Mouse (Mus musculus) MEL (cell line): Measurements from ENCODE around the gene D10Wsu102e. TPM values are rescaled to one million over a fixed set of nuclear protein-coding genes. Genes with fewer than 3 reads are reported as not detected.

Experiments
- DNase-seq: peaks from one replicate; pipeline ENCODE4 v3.0.0; 2011; ENCODE audit warnings: low read depth, low spot score
- H3K27ac ChIP-seq: 2 replicates; pipeline ENCODE4 v1.5.1; 2012; ENCODE audit warnings: low read depth, mild to moderate bottlenecking, control low read depth, low read length, moderate library complexity; ENCODE audit not compliant: control insufficient read depth
- H3K27me3 ChIP-seq, 2 experiments: fragments of 150-350 bp in 1 of 2; sonication (generic) in 1 of 2; 2 replicates each; pipeline ENCODE4 v1.6.1; 2012; ENCODE audit warnings: low read length in 2 of 2, mild to moderate bottlenecking in 2 of 2, improper control_type of control experiment in 1 of 2, moderate library complexity in 1 of 2; ENCODE audit not compliant: insufficient read depth in 2 of 2, control insufficient read depth in 1 of 2
- H3K36me3 ChIP-seq, 2 experiments: 2 replicates each; pipeline ENCODE4 v1.6.1; 2012 to 2014; ENCODE audit warnings: low read length in 2 of 2, improper control_type of control experiment in 1 of 2, inconsistent platforms in 1 of 2, mild to moderate bottlenecking in 1 of 2; ENCODE audit not compliant: insufficient read depth in 2 of 2, control insufficient read depth in 1 of 2
- H3K4me1 ChIP-seq, 2 experiments: fragments of 150-350 bp in 1 of 2; sonication (generic) in 1 of 2; 2 replicates each; pipeline ENCODE4 v1.6.1; 2012; ENCODE audit warnings: low read length in 2 of 2, improper control_type of control experiment in 1 of 2, mild to moderate bottlenecking in 1 of 2; ENCODE audit not compliant: insufficient read depth in 2 of 2, control insufficient read depth in 1 of 2
- H3K4me3 ChIP-seq, 2 experiments: fragments of 150-350 bp in 1 of 2; sonication (generic) in 1 of 2; 2 replicates each; pipeline ENCODE4 v1.5.1; 2012; ENCODE audit warnings: low read depth in 2 of 2, low read length in 2 of 2, mild to moderate bottlenecking in 2 of 2, moderate library complexity in 2 of 2, control low read depth in 1 of 2, improper control_type of control experiment in 1 of 2; ENCODE audit not compliant: control insufficient read depth in 1 of 2, insufficient read depth in 1 of 2
- H3K79me2 ChIP-seq: 2 replicates; pipeline ENCODE4 v1.6.1; 2012; ENCODE audit warnings: mild to moderate bottlenecking, low read length, moderate library complexity; ENCODE audit not compliant: control insufficient read depth, poor library complexity, insufficient read depth
- H3K9ac ChIP-seq: 2 replicates; pipeline ENCODE4 v1.6.1; 2012; ENCODE audit warnings: low read depth, mild to moderate bottlenecking, control low read depth, low read length, moderate library complexity; ENCODE audit not compliant: control insufficient read depth, poor library complexity, severe bottlenecking
- H3K9me3 ChIP-seq: fragments of 150-350 bp; sonication (generic); replicated peaks from 2 replicates; pipeline ENCODE4 v1.6.1; 2012; ENCODE audit warnings: mild to moderate bottlenecking, low read length, improper control_type of control experiment, moderate library complexity; ENCODE audit not compliant: insufficient read depth
- BHLHE40 ChIP-seq: IDR thresholded peaks from 2 replicates; pipeline ENCODE4 v1.6.1; 2012; ENCODE audit warnings: low read depth, mild to moderate bottlenecking, inconsistent platforms, low read length, improper control_type of control experiment, borderline replicate concordance
- CHD1 ChIP-seq: IDR thresholded peaks from 2 replicates; pipeline ENCODE4 v1.6.1; 2012; ENCODE audit warnings: low read depth, mild to moderate bottlenecking, inconsistent platforms, low read length, improper control_type of control experiment
- CTCF ChIP-seq, 3 experiments: IDR thresholded peaks in 2 of 3; conservative IDR thresholded peaks in 1 of 3; 2 replicates each; pipeline ENCODE4 v1.5.1; 2011 to 2012; ENCODE audit warnings: low read length in 3 of 3, low read depth in 2 of 3, mild to moderate bottlenecking in 2 of 3, improper control_type of control experiment in 1 of 3, inconsistent platforms in 1 of 3, mixed read lengths in 1 of 3, moderate library complexity in 1 of 3; ENCODE audit not compliant: control insufficient read depth in 1 of 3, insufficient read depth in 1 of 3, poor library complexity in 1 of 3, severe bottlenecking in 1 of 3
- E2F4 ChIP-seq: IDR thresholded peaks from 2 replicates; pipeline ENCODE4 v1.6.1; 2011; ENCODE audit warnings: low read depth, low read length, improper control_type of control experiment, borderline replicate concordance
- EP300 ChIP-seq, 2 experiments: IDR thresholded peaks; 2 replicates each; pipeline ENCODE4 v1.6.1; 2011; ENCODE audit warnings: improper control_type of control experiment in 2 of 2, low read length in 2 of 2, low read depth in 1 of 2, mild to moderate bottlenecking in 1 of 2
- HCFC1 ChIP-seq: IDR thresholded peaks from 2 replicates; pipeline ENCODE4 v1.6.1; 2012; ENCODE audit warnings: low read depth, mild to moderate bottlenecking, inconsistent platforms, low read length, improper control_type of control experiment, moderate library complexity
- JUND ChIP-seq: IDR thresholded peaks from 2 replicates; pipeline ENCODE4 v1.6.1; 2011; ENCODE audit warnings: low read depth, mild to moderate bottlenecking, improper control_type of control experiment, low read length
- KAT2A ChIP-seq: conservative IDR thresholded peaks from 2 replicates; pipeline ENCODE4 v1.6.1; 2012; ENCODE audit warnings: low read depth, low read length, improper control_type of control experiment, inconsistent platforms
- MAFK ChIP-seq: IDR thresholded peaks from 2 replicates; pipeline ENCODE4 v1.6.1; 2011; ENCODE audit warnings: low read depth, mild to moderate bottlenecking, low read length, improper control_type of control experiment, borderline replicate concordance
- MYC ChIP-seq: IDR thresholded peaks from 2 replicates; pipeline ENCODE4 v1.6.1; 2011; ENCODE audit warnings: low read depth, mild to moderate bottlenecking, low read length, improper control_type of control experiment, moderate library complexity
- NELFE ChIP-seq: IDR thresholded peaks from 2 replicates; pipeline ENCODE4 v1.6.1; 2011; ENCODE audit warnings: low read depth, low read length, improper control_type of control experiment
- NRF1 ChIP-seq: IDR thresholded peaks from 2 replicates; pipeline ENCODE4 v1.6.1; 2014; ENCODE audit warnings: low read depth, mild to moderate bottlenecking, inconsistent platforms, low read length, improper control_type of control experiment, moderate library complexity; ENCODE audit not compliant: poor library complexity, insufficient read depth, severe bottlenecking
- POLR2A ChIP-seq, 2 experiments: IDR thresholded peaks; 2 replicates each; pipeline ENCODE4 v1.6.1; 2011 to 2012; ENCODE audit warnings: low read length in 2 of 2, mild to moderate bottlenecking in 2 of 2, control low read depth in 1 of 2, improper control_type of control experiment in 1 of 2, low read depth in 1 of 2, moderate library complexity in 1 of 2; ENCODE audit not compliant: control insufficient read depth in 1 of 2, insufficient read depth in 1 of 2, poor library complexity in 1 of 2
- POLR2AphosphoS2 ChIP-seq: IDR thresholded peaks from 2 replicates; pipeline ENCODE4 v1.6.1; 2011; ENCODE audit warnings: low read length, improper control_type of control experiment
- POLR2AphosphoS5 ChIP-seq: IDR thresholded peaks from 2 replicates; pipeline ENCODE4 v1.6.1; 2012; ENCODE audit warnings: low read depth, borderline replicate concordance, mild to moderate bottlenecking, inconsistent platforms, low read length, moderate library complexity, mixed read lengths
- RAD21 ChIP-seq: IDR thresholded peaks from 2 replicates; pipeline ENCODE4 v1.6.1; 2011; ENCODE audit warnings: mild to moderate bottlenecking, low read depth, low read length, improper control_type of control experiment
- SMC3 ChIP-seq: IDR thresholded peaks from 2 replicates; pipeline ENCODE4 v1.6.1; 2011; ENCODE audit warnings: low read depth, low read length, improper control_type of control experiment
- TBP ChIP-seq: IDR thresholded peaks from 2 replicates; pipeline ENCODE4 v1.8.0; 2011; ENCODE audit warnings: low read depth, low read length, improper control_type of control experiment
- TCF12 ChIP-seq: IDR thresholded peaks from 2 replicates; pipeline ENCODE4 v1.6.1; 2014; ENCODE audit warnings: low read depth, mild to moderate bottlenecking, inconsistent platforms, low read length, improper control_type of control experiment, moderate library complexity
- UBTF ChIP-seq: IDR thresholded peaks from 2 replicates; pipeline ENCODE4 v1.6.1; 2012; ENCODE audit warnings: low read depth, mild to moderate bottlenecking, inconsistent platforms, low read length, improper control_type of control experiment, moderate library complexity, borderline replicate concordance; ENCODE audit not compliant: insufficient read depth
- USF1 ChIP-seq: IDR thresholded peaks from 2 replicates; pipeline ENCODE4 v1.6.1; 2014; ENCODE audit warnings: low read depth, mild to moderate bottlenecking, inconsistent platforms, low read length, improper control_type of control experiment, moderate library complexity
- USF2 ChIP-seq, 2 experiments: IDR thresholded peaks; 2 replicates each; pipeline ENCODE4 v1.6.1; 2011 to 2012; ENCODE audit warnings: improper control_type of control experiment in 2 of 2, low read length in 2 of 2, borderline replicate concordance in 1 of 2, inconsistent platforms in 1 of 2, low read depth in 1 of 2, mild to moderate bottlenecking in 1 of 2; ENCODE audit not compliant: insufficient read depth in 1 of 2
- ZC3H11A ChIP-seq: IDR thresholded peaks from 2 replicates; pipeline ENCODE4 v1.6.1; 2012; ENCODE audit warnings: low read depth, mild to moderate bottlenecking, inconsistent platforms, low read length, improper control_type of control experiment
- ZKSCAN1 ChIP-seq: IDR thresholded peaks from 2 replicates; pipeline ENCODE4 v1.6.1; 2012; ENCODE audit warnings: low read depth, mild to moderate bottlenecking, inconsistent platforms, low read length, improper control_type of control experiment, moderate library complexity
- ZMIZ1 ChIP-seq: IDR thresholded peaks from 2 replicates; pipeline ENCODE4 v1.6.1; 2012; ENCODE audit warnings: low read depth, mild to moderate bottlenecking, inconsistent platforms, low read length, improper control_type of control experiment, moderate library complexity
- ZNF384 ChIP-seq: IDR thresholded peaks from 2 replicates; pipeline ENCODE4 v1.6.1; 2012; ENCODE audit warnings: low read depth, mild to moderate bottlenecking, inconsistent platforms, low read length, improper control_type of control experiment
- polyA plus RNA-seq, 2 experiments: library from polyadenylated mRNA; stranded (reverse) in 1 of 2; unstranded in 1 of 2; fragments of >175 nt in 1 of 2; fragments of >200 nt in 1 of 2; gene quantifications; 2 replicates each; pipeline versions ENCODE4 v1.2.1 to v1.2.4; 2012; ENCODE audit warnings: low replicate concordance in 2 of 2, low read depth in 1 of 2; ENCODE audit not compliant: insufficient read length in 2 of 2, insufficient read depth in 1 of 2, missing spikeins in 1 of 2
- total RNA-seq: library from RNA; depleted of rRNA; stranded (reverse); fragments of 300-350 nt; gene quantifications from 2 replicates; pipeline ENCODE4 v1.2.3, GENCODE M21; 2012; rRNA removed

Gene D10Wsu102e
- total and polyA plus RNA-seq, 3 experiments, result 1.9 to 2.7 (median 2.2) TPM

DNA sequence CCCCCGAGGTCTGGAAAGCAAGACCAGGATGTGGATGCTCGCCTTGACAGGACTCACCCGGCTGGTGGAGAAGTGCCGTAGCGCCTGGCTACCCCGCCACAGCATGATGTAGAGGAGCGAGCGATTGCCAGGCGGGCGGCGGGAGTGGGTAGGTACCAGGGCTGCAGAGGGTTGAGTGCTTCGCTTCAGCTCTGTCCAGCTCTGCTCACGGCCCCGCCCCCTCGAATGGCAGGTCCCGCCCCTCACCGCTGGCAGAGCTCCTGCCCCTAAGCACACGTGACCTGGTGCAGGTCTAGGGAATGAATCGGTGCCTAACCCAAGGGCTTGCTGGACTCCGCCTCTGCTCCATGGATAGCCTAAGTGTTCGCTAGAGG is 173.9 kb downstream of the D10Wsu102e start, which contains the start of gene Aldh1l2 (continued):
- no peak for TF ChIP-seq ZNF384

DNA sequence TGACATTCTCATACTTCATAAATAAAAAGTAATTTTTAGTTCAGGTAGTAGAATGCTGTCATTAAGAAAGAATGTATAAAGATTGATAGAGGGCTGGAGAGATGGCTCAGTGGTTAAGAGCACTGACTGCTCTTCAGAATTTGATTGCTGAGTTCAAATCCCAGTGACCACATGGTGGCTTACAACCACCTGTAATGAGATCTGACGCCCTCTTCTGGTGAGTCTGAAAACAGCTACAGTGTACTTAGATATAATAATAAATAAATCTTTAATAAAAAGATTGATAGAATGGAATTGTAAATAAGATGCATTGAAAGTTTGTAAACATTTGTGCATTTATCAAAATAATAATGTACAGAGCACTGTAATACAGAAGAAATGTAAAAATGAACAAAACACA is 176.4 kb downstream of the D10Wsu102e start:
- H3K79me2 ChIP-seq, result no peaks in the 10 kb centered on the region
- no peak overlapping the region for H3K9ac ChIP-seq
- H3K4me1 ChIP-seq, result peaks cover 2 to 14% of the 10 kb centered on the region in 2 experiments; a peak in 3 of 4 replicates
- no peak overlapping the region for H3K4me3 ChIP-seq
- no peaks in the 10 kb centered on the region for H3K27me3 ChIP-seq
- no peaks in the 10 kb centered on the region for H3K9me3 ChIP-seq
- no peak overlapping the region for H3K27ac ChIP-seq
- TF ChIP-seq POLR2AphosphoS2 (no peak), EP300 (IDR thresholded peaks at IDR 0.05; ENCODE audit: low read depth in 1 of 2, low read length in 2 of 2) (no peak), KAT2A (no peak), MYC (peak; percentile 79; the same call in 1 of the 2 replicates), USF1 (no peak), RAD21 (peak; percentile 40), MAFK (no peak), ZC3H11A (peak; percentile 42), POLR2AphosphoS5 (no peak), JUND (no peak), ZMIZ1 (no peak), TCF12 (no peak), TBP (no peak), USF2 (IDR thresholded peaks at IDR 0.05; ENCODE audit: borderline replicate concordance in 1 of 2, insufficient read depth in 1 of 2, low read depth in 1 of 2, low read length in 2 of 2) (no peak), BHLHE40 (no peak), E2F4 (no peak), NELFE (no peak), POLR2A (IDR thresholded peaks at IDR 0.05; ENCODE audit: control insufficient read depth in 1 of 2, insufficient read depth in 1 of 2, low read depth in 1 of 2, low read length in 2 of 2, poor library complexity in 1 of 2) (no peak), NRF1 (no peak), SMC3 (peak; percentile 57), CTCF (IDR thresholded peaks at IDR 0.05 in 2 of 3, conservative IDR thresholded peaks at IDR 0.05 in 1 of 3; ENCODE audit: control insufficient read depth in 1 of 3, insufficient read depth in 1 of 3, low read depth in 2 of 3, low read length in 3 of 3, poor library complexity in 1 of 3, severe bottlenecking in 1 of 3) (peak; percentile 18 to 55 (median 29); a peak in 4 of 6 replicates), UBTF (no peak), ZKSCAN1 (no peak), HCFC1 (no peak), CHD1 (no peak)
- H3K36me3 ChIP-seq, result peaks cover 0 to 9% of the 10 kb centered on the region in 2 experiments; a peak in 2 of 4 replicates
- DNase-seq, result peak; percentile 41

Other genes starting within 250 kb of the D10Wsu102e start
- not detected in 2 replicates for gene Slc41a2, start 22.3 kb upstream of the D10Wsu102e start, total RNA-seq
- not detected for gene Slc41a2, start 22.3 kb upstream of the D10Wsu102e start, polyA plus RNA-seq
- 1.0 and 4.8 TPM in 2 replicates for gene Aldh1l2, start 173.9 kb downstream of the D10Wsu102e start, total RNA-seq
- gene Aldh1l2, start 173.9 kb downstream of the D10Wsu102e start, polyA plus RNA-seq, result 10 to 100 TPM in 1 of 2 experiments, 1 to 10 TPM in 1; 6.7 to 24.0 TPM
- gene Washc4, start 183.5 kb downstream of the D10Wsu102e start, total RNA-seq, result 16.2 and 18.5 TPM in 2 replicates
- gene Washc4, start 183.5 kb downstream of the D10Wsu102e start, polyA plus RNA-seq, result 10 to 100 TPM in 1 of 2 experiments, not detected in 1; 13.6 TPM